9 mouse cellular contexts compared by ENCODE assay signal in the genomic region with DNA sequence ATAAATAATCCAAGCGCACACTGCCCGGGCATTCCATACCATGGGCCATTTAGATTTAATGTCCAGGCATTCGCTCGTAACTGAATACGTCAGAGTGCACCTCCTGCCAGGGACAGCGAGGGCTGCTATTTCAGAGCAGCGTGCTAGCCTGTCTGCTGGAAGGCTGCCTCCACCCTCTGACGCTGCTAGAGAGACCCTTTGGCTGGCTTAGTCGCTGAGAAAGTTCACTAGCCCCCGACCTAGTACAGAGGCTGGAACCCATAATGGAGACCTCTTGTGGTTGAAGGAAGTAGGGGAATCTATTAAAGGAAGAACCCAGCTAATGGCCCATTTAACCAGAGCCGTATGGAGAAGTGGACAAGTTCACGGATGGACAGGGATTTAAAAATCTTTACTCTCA. TPM values are rescaled to one million over a fixed set of nuclear protein-coding genes. Genes with fewer than 3 reads are reported as not detected.
DNase-seq lines count a peak whose midpoint lies in the region; ATAC-seq and TF ChIP-seq lines count a peak whose summit lies in the region.
"Had no signal": no experiment of that assay in that cellular context is flagged by ENCODE, and none has a peak within 500 bp of the region (broad histone marks: within the 10 kb centered on the region; RNA-seq: fewer than 3 reads in every experiment).

No protein-coding gene starts in this region.

- no peak for TF ChIP-seq RAD21 in MEL (IDR thresholded peaks at IDR 0.05; ENCODE audit: low read depth, low read length)

- no peaks in the 10 kb centered on the region for H3K36me3 ChIP-seq in MEL (ENCODE audit: control insufficient read depth in 1 of 2, insufficient read depth in 2 of 2, low read length in 2 of 2)
- no peaks in the 10 kb centered on the region for H3K36me3 ChIP-seq in embryonic facial prominence, embryonic 15.5 days
- no peaks in the 10 kb centered on the region for H3K36me3 ChIP-seq in limb, embryonic 14.5 days (ENCODE audit: control insufficient read depth, insufficient read depth, low read length)

- H3K4me1 ChIP-seq in MEL (ENCODE audit: control insufficient read depth in 1 of 2, insufficient read depth in 2 of 2, low read length in 2 of 2): no peaks in the 10 kb centered on the region
- H3K4me1 ChIP-seq in embryonic facial prominence, embryonic 15.5 days: peaks cover 12% of the 10 kb centered on the region; the same call in 1 of the 2 replicates
- H3K4me1 ChIP-seq in limb, embryonic 14.5 days (ENCODE audit: control insufficient read depth, insufficient read depth, low read length): peaks cover 20% of the 10 kb centered on the region

- DNase-seq in kidney, adult 18-20 months: peak; percentile 3
- no peak for DNase-seq in kidney, postnatal 25 days
- no peak for DNase-seq in MEL (ENCODE audit: low read depth, low spot score)
- peak; percentile 56 for DNase-seq in limb, embryonic 14.5 days (ENCODE audit: low spot score)
- DNase-seq in frontal cortex, postnatal 25 days (ENCODE audit: low spot score in 2 of 2): no peak
- no peak for DNase-seq in ovary, postnatal 36 days (ENCODE audit: low spot score)
- DNase-seq in right cerebral cortex, postnatal 4 days: no peak
- DNase-seq: lung, postnatal 14 days had no signal

- H3K9ac ChIP-seq in MEL (ENCODE audit: control insufficient read depth, low read depth, low read length, poor library complexity, severe bottlenecking): no peak overlapping the region
- no peak overlapping the region for H3K9ac ChIP-seq in embryonic facial prominence, embryonic 15.5 days
- no peak overlapping the region for H3K9ac ChIP-seq in limb, embryonic 14.5 days (ENCODE audit: low read depth, low read length, severe bottlenecking)

- H3K9me3 ChIP-seq in MEL (replicated peaks; ENCODE audit: insufficient read depth, low read length): no peaks in the 10 kb centered on the region
- H3K9me3 ChIP-seq in embryonic facial prominence, embryonic 15.5 days (replicated peaks): no peaks in the 10 kb centered on the region
- H3K9me3 ChIP-seq in limb, embryonic 14.5 days (ENCODE audit: control insufficient read depth, low read length): no peaks in the 10 kb centered on the region

- peaks cover 2 to 7% of the 10 kb centered on the region in 2 experiments; a peak in 2 of 4 replicates for H3K27me3 ChIP-seq in MEL (ENCODE audit: control insufficient read depth in 1 of 2, insufficient read depth in 2 of 2, low read length in 2 of 2)
- H3K27me3 ChIP-seq in embryonic facial prominence, embryonic 15.5 days: no peaks in the 10 kb centered on the region
- no peaks in the 10 kb centered on the region for H3K27me3 ChIP-seq in limb, embryonic 14.5 days (ENCODE audit: control insufficient read depth, insufficient read depth, low read length)

- no peak for ATAC-seq in embryonic facial prominence, embryonic 15.5 days (ENCODE audit: insufficient number of reproducible peaks, low FRiP score, low TSS enrichment, low read depth)
- ATAC-seq in limb, embryonic 14.5 days (ENCODE audit: low FRiP score, low read depth): peak; percentile 81

- TF ChIP-seq CTCF in MEL (IDR thresholded peaks at IDR 0.05 in 2 of 3, conservative IDR thresholded peaks at IDR 0.05 in 1 of 3; ENCODE audit: control insufficient read depth in 1 of 3, insufficient read depth in 1 of 3, low read depth in 2 of 3, low read length in 3 of 3, poor library complexity in 1 of 3, severe bottlenecking in 1 of 3): no peak

- no peak for TF ChIP-seq POLR2A in MEL (IDR thresholded peaks at IDR 0.05; ENCODE audit: control insufficient read depth in 1 of 2, insufficient read depth in 1 of 2, low read depth in 1 of 2, low read length in 2 of 2, poor library complexity in 1 of 2)
- no peak for TF ChIP-seq POLR2A in limb, embryonic 14.5 days (IDR thresholded peaks at IDR 0.05; ENCODE audit: borderline replicate concordance, extremely low read depth, insufficient read depth, insufficient read length)

- H3K79me2 ChIP-seq in MEL (ENCODE audit: control insufficient read depth, insufficient read depth, low read length, poor library complexity): no peaks in the 10 kb centered on the region

- H3K4me2 ChIP-seq in embryonic facial prominence, embryonic 15.5 days (replicated peaks): peak overlapping the region; percentile 23; the same call in 1 of the 2 replicates
- peak overlapping the region; percentile 38 for H3K4me2 ChIP-seq in limb, embryonic 14.5 days (replicated peaks; ENCODE audit: low read depth, low read length, severe bottlenecking)

- no peak for TF ChIP-seq EP300 in MEL (IDR thresholded peaks at IDR 0.05; ENCODE audit: low read depth in 1 of 2, low read length in 2 of 2)

- no peak overlapping the region for H3K27ac ChIP-seq in MEL (ENCODE audit: control insufficient read depth, low read depth, low read length)
- H3K27ac ChIP-seq in embryonic facial prominence, embryonic 15.5 days (replicated peaks): no peak overlapping the region
- no peak overlapping the region for H3K27ac ChIP-seq in limb, embryonic 14.5 days (replicated peaks; ENCODE audit: low read depth, low read length)

- H3K4me3 ChIP-seq in MEL (ENCODE audit: control insufficient read depth in 1 of 2, insufficient read depth in 1 of 2, low read depth in 2 of 2, low read length in 2 of 2): no peak overlapping the region
- H3K4me3 ChIP-seq in embryonic facial prominence, embryonic 15.5 days (replicated peaks): no peak overlapping the region
- peak overlapping the region; percentile 9; the same call in 1 of the 2 replicates for H3K4me3 ChIP-seq in limb, embryonic 14.5 days (replicated peaks; ENCODE audit: low read length)

- 39% methylated on average over 12 of the region's 12 CpGs for WGBS in embryonic facial prominence, embryonic 15.5 days
- WGBS in limb, embryonic 14.5 days: 10% methylated on average over 12 of the region's 12 CpGs

TF ChIP-seq in MEL, 35 proteins besides CTCF, POLR2A, EP300 and RAD21:
- TF ChIP-seq USF2 (IDR thresholded peaks at IDR 0.05; ENCODE audit: borderline replicate concordance in 1 of 2, insufficient read depth in 1 of 2, low read depth in 1 of 2, low read length in 2 of 2) (no peak), MYB (IDR thresholded peaks at IDR 0.05; ENCODE audit: low read depth, low read length) (no peak), SMC3 (IDR thresholded peaks at IDR 0.05; ENCODE audit: low read depth, low read length) (peak; percentile 27)

RNA-seq across cellular contexts. Expression of a gene that starts 49.2 kb away (rescaled TPM):
- total RNA-seq in MEL (2012; rRNA removed): 37.3 and 40.5 TPM in 2 replicates
- 10 to 100 TPM in 1 of 2 experiments, not detected in 1; 58.6 TPM for polyA plus RNA-seq in MEL (2012; ENCODE audit: insufficient read depth in 1 of 2, insufficient read length in 2 of 2, low read depth in 1 of 2, low replicate concordance in 2 of 2, missing spikeins in 1 of 2)
- 5.5 and 6.2 TPM in 2 replicates for polyA plus RNA-seq in embryonic facial prominence, embryonic 15.5 days (2015; fragmentation: Nextera tagmentation; extraction: Ambion mirVana)
- 9.9 and 10.0 TPM in 2 replicates for polyA plus RNA-seq in limb, embryonic 14.5 days (2012; rRNA removed)
- 5.5 and 6.9 TPM in 2 replicates for polyA plus RNA-seq in limb, embryonic 14.5 days (2014; fragmentation: Nextera tagmentation; extraction: Ambion mirVana)

Comparison
In these comparisons a context has a peak if more than half of its experiments do, and no peak if none do; other contexts are left out.
1. DNase-seq: peak in kidney, adult 18-20 months (single experiment) and limb, embryonic 14.5 days (single experiment); none in kidney, postnatal 25 days (0 of 2), MEL (single experiment), frontal cortex, postnatal 25 days (0 of 2), ovary, postnatal 36 days (single experiment) and right cerebral cortex, postnatal 4 days (single experiment).